Mouse (Mus musculus): ENCODE results near the gene S100a5. TPM values are rescaled to one million over a fixed set of nuclear protein-coding genes. Genes with fewer than 3 reads are reported as not detected.

Gene S100a5
- total and polyA plus RNA-seq, 3 experiments, result not detected

- in situ Hi-C loops (cut with MboI; ENCODE audit: low pct_ligation_motif_present, low pct_unique_long_range_greater_than_20kb, low sequenced_read_pairs) (no loop called here), dilution Hi-C loops (cut with MboI; ENCODE audit: extremely low pct_ligation_motif_present, extremely low pct_unique_long_range_greater_than_20kb, low sequenced_read_pairs) (no loop called here)
- H3K4me3 ChIP-seq (replicated peaks in 1 of 3; ENCODE audit: low read depth in 2 of 3, low read length in 2 of 3, poor library complexity in 1 of 3), result no peak overlapping the region
- no peak overlapping the region for H3K4me2 ChIP-seq (ENCODE audit: insufficient read depth, low read depth, poor library complexity, severe bottlenecking)
- DNase-seq (ENCODE audit: extremely low read depth), result peak; percentile 20
- peaks cover 55% of the 10 kb centered on the region for H3K27me3 ChIP-seq (replicated peaks)
- H3K4me1 ChIP-seq (ENCODE audit: control insufficient read depth in 1 of 2, insufficient read depth in 2 of 2), result peaks cover 0 to 5% of the 10 kb centered on the region in 2 experiments; a peak in 2 of 4 replicates
- H3K9ac ChIP-seq (ENCODE audit: insufficient read depth, low read depth), result no peak overlapping the region
- no peaks in the 10 kb centered on the region for H3K9me3 ChIP-seq (replicated peaks; ENCODE audit: low read length)
- peak in 1 of 2 experiments; percentile 59; a peak in 2 of 4 replicates for TF ChIP-seq CTCF (conservative IDR thresholded peaks at IDR 0.05 in 1 of 2, IDR thresholded peaks at IDR 0.05 in 1 of 2; ENCODE audit: low read depth in 2 of 2, low read length in 2 of 2)
- TF ChIP-seq SMC3 (IDR thresholded peaks at IDR 0.05; ENCODE audit: low read depth, low read length), result peak; percentile 53; the same call in 1 of the 2 replicates
- no peak for TF ChIP-seq MXI1 (IDR thresholded peaks at IDR 0.05; ENCODE audit: low read depth, low read length)
- no peak for TF ChIP-seq RCOR1 (conservative IDR thresholded peaks at IDR 0.05; ENCODE audit: low read depth, low read length)
- TF ChIP-seq RAD21 (IDR thresholded peaks at IDR 0.05; ENCODE audit: low read depth, low read length), result peak; percentile 11
- no peaks in the 10 kb centered on the region for H3K36me3 ChIP-seq (replicated peaks in 1 of 2; ENCODE audit: control insufficient read depth in 1 of 2, insufficient read depth in 1 of 2, low read length in 1 of 2)
- no peaks in the 10 kb centered on the region for H3K79me2 ChIP-seq (replicated peaks; ENCODE audit: control insufficient read depth, extremely low read depth, insufficient read depth, poor library complexity, severe bottlenecking)
- H3K27ac ChIP-seq (ENCODE audit: insufficient read depth, low read depth), result no peak overlapping the region
Observed at GRCm38 (mm10) chr3:90657405-90657804, 49.1 kb downstream of the S100a5 start.

DNA sequence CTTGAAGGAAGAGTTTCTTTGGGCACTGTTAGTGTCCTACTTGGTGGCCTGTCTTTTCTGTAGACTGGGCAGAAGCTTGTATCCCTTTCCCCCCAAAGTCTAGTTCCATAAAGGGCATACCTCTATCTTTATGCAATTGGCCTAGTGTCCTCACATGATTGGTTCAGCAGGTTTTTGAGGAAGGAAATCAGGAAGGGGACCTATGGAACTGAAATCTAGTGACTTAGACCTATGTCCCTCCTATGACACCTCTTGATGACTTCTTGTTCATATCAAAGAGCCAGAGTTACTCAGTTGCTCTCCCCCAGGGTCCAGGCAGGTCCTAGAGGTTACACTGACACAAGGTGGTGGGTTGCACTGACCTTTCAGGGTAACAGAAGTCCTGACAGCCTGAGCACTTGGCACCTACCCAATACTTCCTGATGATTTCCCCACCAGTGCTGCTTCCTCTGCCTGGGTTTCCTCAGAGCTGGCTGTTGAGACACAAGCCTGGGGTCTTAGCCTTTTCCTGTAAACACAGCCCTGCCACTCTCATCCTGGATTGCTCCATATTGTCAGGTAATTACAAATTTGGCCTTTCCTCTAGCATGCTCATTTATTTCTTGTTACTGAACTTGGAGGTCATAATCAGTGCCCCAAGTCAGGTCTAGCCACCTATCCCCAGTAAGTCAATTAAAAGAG lies 51.2 kb downstream of the S100a5 start:
- DNase-seq (ENCODE audit: extremely low read depth), result no peak
- H3K9ac ChIP-seq (ENCODE audit: insufficient read depth, low read depth), result no peak overlapping the region
- no peak overlapping the region for H3K4me2 ChIP-seq (ENCODE audit: insufficient read depth, low read depth, poor library complexity, severe bottlenecking)
- H3K4me1 ChIP-seq (ENCODE audit: control insufficient read depth in 1 of 2, insufficient read depth in 2 of 2), result peaks cover 0 to 5% of the 10 kb centered on the region in 2 experiments; a peak in 2 of 4 replicates
- in situ Hi-C loops (cut with MboI; ENCODE audit: low pct_ligation_motif_present, low pct_unique_long_range_greater_than_20kb, low sequenced_read_pairs) (no loop called here), dilution Hi-C loops (cut with MboI; ENCODE audit: extremely low pct_ligation_motif_present, extremely low pct_unique_long_range_greater_than_20kb, low sequenced_read_pairs) (no loop called here)
- no peaks in the 10 kb centered on the region for H3K79me2 ChIP-seq (replicated peaks; ENCODE audit: control insufficient read depth, extremely low read depth, insufficient read depth, poor library complexity, severe bottlenecking)
- no peak overlapping the region for H3K4me3 ChIP-seq (replicated peaks in 1 of 3; ENCODE audit: low read depth in 2 of 3, low read length in 2 of 3, poor library complexity in 1 of 3)
- H3K36me3 ChIP-seq (replicated peaks in 1 of 2; ENCODE audit: control insufficient read depth in 1 of 2, insufficient read depth in 1 of 2, low read length in 1 of 2), result no peaks in the 10 kb centered on the region
- H3K27me3 ChIP-seq (replicated peaks), result peaks cover 46% of the 10 kb centered on the region
- TF ChIP-seq ELF1 (IDR thresholded peaks at IDR 0.05; ENCODE audit: low read depth, low read length) (no peak), SMC3 (IDR thresholded peaks at IDR 0.05; ENCODE audit: low read depth, low read length) (no peak)
- no peak overlapping the region for H3K27ac ChIP-seq (ENCODE audit: insufficient read depth, low read depth)
- H3K9me3 ChIP-seq (replicated peaks; ENCODE audit: low read length), result no peaks in the 10 kb centered on the region

Other genes with a start within 250 kb of the S100a5 start
- 2.6 TPM in 2 replicates for gene Slc27a3, start 218.6 kb upstream of the S100a5 start, total RNA-seq (2012; rRNA removed)
- gene Slc27a3, start 218.6 kb upstream of the S100a5 start, total RNA-seq (2014; rRNA removed), result 1.3 and 1.5 TPM in 2 replicates
- gene Slc27a3, start 218.6 kb upstream of the S100a5 start, polyA plus RNA-seq (2012; ENCODE audit: insufficient read length, low read depth), result 1.6 and 1.9 TPM in 2 replicates
- 30.7 and 36.5 TPM in 2 replicates for gene Ints3, start 174.9 kb upstream of the S100a5 start, total RNA-seq (2012; rRNA removed)
- gene Ints3, start 174.9 kb upstream of the S100a5 start, total RNA-seq (2014; rRNA removed), result 20.3 and 20.5 TPM in 2 replicates
- 37.9 and 45.9 TPM in 2 replicates for gene Ints3, start 174.9 kb upstream of the S100a5 start, polyA plus RNA-seq (2012; ENCODE audit: insufficient read length, low read depth)
- gene Npr1, start 142.7 kb upstream of the S100a5 start, total RNA-seq (2012; rRNA removed), result 0.13 TPM in 2 replicates
- not detected in 2 replicates for gene Npr1, start 142.7 kb upstream of the S100a5 start, total RNA-seq (2014; rRNA removed)
- not detected in 2 replicates for gene Npr1, start 142.7 kb upstream of the S100a5 start, polyA plus RNA-seq (2012; ENCODE audit: insufficient read length, low read depth)
- gene Ilf2, start 132.4 kb upstream of the S100a5 start, total RNA-seq (2012; rRNA removed), result 120 and 148 TPM in 2 replicates
- 182 and 208 TPM in 2 replicates for gene Ilf2, start 132.4 kb upstream of the S100a5 start, total RNA-seq (2014; rRNA removed)
- gene Ilf2, start 132.4 kb upstream of the S100a5 start, polyA plus RNA-seq (2012; ENCODE audit: insufficient read length, low read depth), result 197 and 199 TPM in 2 replicates
- 18.4 and 18.9 TPM in 2 replicates for gene Snapin, start 117.5 kb upstream of the S100a5 start, total RNA-seq (2012; rRNA removed)
- 39.8 and 42.0 TPM in 2 replicates for gene Snapin, start 117.5 kb upstream of the S100a5 start, total RNA-seq (2014; rRNA removed)
- gene Snapin, start 117.5 kb upstream of the S100a5 start, polyA plus RNA-seq (2012; ENCODE audit: insufficient read length, low read depth), result 33.0 and 37.8 TPM in 2 replicates
- gene Chtop, start 99.0 kb upstream of the S100a5 start, total RNA-seq (2012; rRNA removed), result 88.5 and 106 TPM in 2 replicates
- gene Chtop, start 99.0 kb upstream of the S100a5 start, total RNA-seq (2014; rRNA removed), result 130 and 134 TPM in 2 replicates
- 126 and 137 TPM in 2 replicates for gene Chtop, start 99.0 kb upstream of the S100a5 start, polyA plus RNA-seq (2012; ENCODE audit: insufficient read length, low read depth)
- 8.9 and 13.2 TPM in 2 replicates for gene S100a1, start 94.1 kb upstream of the S100a5 start, total RNA-seq (2012; rRNA removed)
- gene S100a1, start 94.1 kb upstream of the S100a5 start, total RNA-seq (2014; rRNA removed), result 2.6 and 3.8 TPM in 2 replicates
- 2.7 and 5.0 TPM in 2 replicates for gene S100a1, start 94.1 kb upstream of the S100a5 start, polyA plus RNA-seq (2012; ENCODE audit: insufficient read length, low read depth)
- 35.5 and 37.1 TPM in 2 replicates for gene S100a13, start 94.1 kb upstream of the S100a5 start, total RNA-seq (2012; rRNA removed)
- 37.1 and 41.6 TPM in 2 replicates for gene S100a13, start 94.1 kb upstream of the S100a5 start, total RNA-seq (2014; rRNA removed)
- 19.3 and 22.1 TPM in 2 replicates for gene S100a13, start 94.1 kb upstream of the S100a5 start, polyA plus RNA-seq (2012; ENCODE audit: insufficient read length, low read depth)
- gene S100a14, start 81.7 kb upstream of the S100a5 start, total RNA-seq (2012; rRNA removed), result not detected in 2 replicates
- gene S100a14, start 81.7 kb upstream of the S100a5 start, total RNA-seq (2014; rRNA removed), result not detected in 2 replicates
- not detected in 2 replicates for gene S100a14, start 81.7 kb upstream of the S100a5 start, polyA plus RNA-seq (2012; ENCODE audit: insufficient read length, low read depth)
- gene S100a16, start 71.3 kb upstream of the S100a5 start, total RNA-seq (2012; rRNA removed), result not detected in 2 replicates
- not detected in 2 replicates for gene S100a16, start 71.3 kb upstream of the S100a5 start, total RNA-seq (2014; rRNA removed)
- not detected in 2 replicates for gene S100a16, start 71.3 kb upstream of the S100a5 start, polyA plus RNA-seq (2012; ENCODE audit: insufficient read length, low read depth)
- gene S100a3, start 47.9 kb upstream of the S100a5 start, total RNA-seq (2012; rRNA removed), result not detected in 2 replicates
- not detected in 2 replicates for gene S100a3, start 47.9 kb upstream of the S100a5 start, total RNA-seq (2014; rRNA removed)
- not detected in 2 replicates for gene S100a3, start 47.9 kb upstream of the S100a5 start, polyA plus RNA-seq (2012; ENCODE audit: insufficient read length, low read depth)
- gene S100a2, start 18.3 kb upstream of the S100a5 start, total RNA-seq (2012; rRNA removed), result not detected in 2 replicates
- gene S100a2, start 18.3 kb upstream of the S100a5 start, total RNA-seq (2014; rRNA removed), result not detected in 2 replicates
- not detected in 2 replicates for gene S100a2, start 18.3 kb upstream of the S100a5 start, polyA plus RNA-seq (2012; ENCODE audit: insufficient read length, low read depth)
- not detected in 2 replicates for gene Gm42674, start 6.6 kb upstream of the S100a5 start, total RNA-seq (2012; rRNA removed)
- not detected in 2 replicates for gene Gm42674, start 6.6 kb upstream of the S100a5 start, total RNA-seq (2014; rRNA removed)
- not detected in 2 replicates for gene Gm42674, start 6.6 kb upstream of the S100a5 start, polyA plus RNA-seq (2012; ENCODE audit: insufficient read length, low read depth)
- gene S100a4, start 4.8 kb upstream of the S100a5 start, total RNA-seq (2012; rRNA removed), result 0.76 TPM in 1 of 2 replicates, not detected in the other
- 1.1 and 1.2 TPM in 2 replicates for gene S100a4, start 4.8 kb upstream of the S100a5 start, total RNA-seq (2014; rRNA removed)
- gene S100a4, start 4.8 kb upstream of the S100a5 start, polyA plus RNA-seq (2012; ENCODE audit: insufficient read length, low read depth), result 0.86 TPM in 1 of 2 replicates, not detected in the other
- not detected in 2 replicates for gene S100a6, start 4.4 kb downstream of the S100a5 start, total RNA-seq (2012; rRNA removed)
- not detected in 2 replicates for gene S100a6, start 4.4 kb downstream of the S100a5 start, total RNA-seq (2014; rRNA removed)
- not detected in 2 replicates for gene S100a6, start 4.4 kb downstream of the S100a5 start, polyA plus RNA-seq (2012; ENCODE audit: insufficient read length, low read depth)
- not detected in 2 replicates for gene S100a7a, start 45.5 kb downstream of the S100a5 start, total RNA-seq (2012; rRNA removed)
- not detected in 2 replicates for gene S100a7a, start 45.5 kb downstream of the S100a5 start, total RNA-seq (2014; rRNA removed)
- gene S100a7a, start 45.5 kb downstream of the S100a5 start, polyA plus RNA-seq (2012; ENCODE audit: insufficient read length, low read depth), result not detected in 2 replicates
- gene S100a8, start 60.5 kb downstream of the S100a5 start, total RNA-seq (2012; rRNA removed), result not detected in 2 replicates
- gene S100a8, start 60.5 kb downstream of the S100a5 start, total RNA-seq (2014; rRNA removed), result not detected in 2 replicates
- gene S100a8, start 60.5 kb downstream of the S100a5 start, polyA plus RNA-seq (2012; ENCODE audit: insufficient read length, low read depth), result not detected in 2 replicates
- not detected in 2 replicates for gene S100a9, start 87.2 kb downstream of the S100a5 start, total RNA-seq (2012; rRNA removed)
- gene S100a9, start 87.2 kb downstream of the S100a5 start, total RNA-seq (2014; rRNA removed), result not detected in 2 replicates
- not detected in 2 replicates for gene S100a9, start 87.2 kb downstream of the S100a5 start, polyA plus RNA-seq (2012; ENCODE audit: insufficient read length, low read depth)
- gene Pglyrp4, start 118.4 kb downstream of the S100a5 start, total RNA-seq (2012; rRNA removed), result not detected in 2 replicates
- gene Pglyrp4, start 118.4 kb downstream of the S100a5 start, total RNA-seq (2014; rRNA removed), result not detected in 2 replicates
- not detected in 2 replicates for gene Pglyrp4, start 118.4 kb downstream of the S100a5 start, polyA plus RNA-seq (2012; ENCODE audit: insufficient read length, low read depth)
- not detected in 2 replicates for gene Gm5849, start 169.4 kb downstream of the S100a5 start, total RNA-seq (2012; rRNA removed)
- not detected in 2 replicates for gene Gm5849, start 169.4 kb downstream of the S100a5 start, total RNA-seq (2014; rRNA removed)
- gene Gm5849, start 169.4 kb downstream of the S100a5 start, polyA plus RNA-seq (2012; ENCODE audit: insufficient read length, low read depth), result not detected in 2 replicates

All from CH12.LX (cell line).